Mouse (Mus musculus) lung, embryonic 14.5 days (tissue): ENCODE data around the gene Celsr2. TPM values are rescaled to one million over a fixed set of nuclear protein-coding genes. Genes with fewer than 3 reads are reported as not detected.

Experiments used
- ATAC-seq: fragments of 200-750 bp; cut with Nextera tagmentation; 2 replicates; pipeline ENCODE4 v1.8.0; 2017; ENCODE audit warnings: mild to moderate bottlenecking, moderate TSS enrichment, moderate library complexity; ENCODE audit not compliant: insufficient read depth
- DNase-seq: peaks from one replicate; pipeline ENCODE4 v3.0.0-alpha.2; 2015
- H3K27ac ChIP-seq: fragments of 300-500 bp; sonication (generic); 2 replicates; pipeline ENCODE4 v1.5.1; 2014; ENCODE audit warnings: low read depth, mild to moderate bottlenecking, moderate library complexity
- H3K27me3 ChIP-seq: fragments of 300-500 bp; sonication (generic); 2 replicates; pipeline ENCODE4 v1.6.1; 2014; ENCODE audit warnings: low read length, control low read depth; ENCODE audit not compliant: insufficient read depth
- H3K36me3 ChIP-seq: fragments of 300-500 bp; sonication (generic); 2 replicates; pipeline ENCODE4 v1.6.1; 2014; ENCODE audit warnings: control low read depth; ENCODE audit not compliant: insufficient read depth
- H3K4me1 ChIP-seq: fragments of 300-500 bp; sonication (generic); 2 replicates; pipeline ENCODE4 v1.6.1; 2014; ENCODE audit warnings: antibody characterized with exemption, control low read depth; ENCODE audit not compliant: insufficient read depth
- H3K4me2 ChIP-seq: fragments of 300-500 bp; sonication (generic); 2 replicates; pipeline ENCODE4 v1.6.1; 2014; ENCODE audit warnings: mild to moderate bottlenecking
- H3K4me3 ChIP-seq: fragments of 300-500 bp; sonication (generic); 2 replicates; pipeline ENCODE4 v1.5.1; 2014; ENCODE audit warnings: low read depth, low read length
- H3K9ac ChIP-seq: fragments of 300-500 bp; sonication (generic); 2 replicates; pipeline ENCODE4 v1.6.1; 2014
- H3K9me3 ChIP-seq: fragments of 300-500 bp; sonication (generic); 2 replicates; pipeline ENCODE4 v1.6.1; 2016; ENCODE audit warnings: low read depth, low read length, control low read depth
- CTCF ChIP-seq: IDR thresholded peaks from 2 replicates; pipeline ENCODE4 v1.5.1; 2016; ENCODE audit warnings: antibody characterized with exemption, low read depth
- whole genome bisulfite sequencing: fragments of 180-500 bp; shearing (Covaris S2); extraction: QIAGEN DNeasy Blood & Tissue Kit; methylation state at CpG from one replicate; pipeline ENCODE4 v1.1.7; 2014; 5-methylcytosine and 5-hydroxymethylcytosine counted together
- polyA plus RNA-seq: library from polyadenylated mRNA; unstranded; fragments of >200 nt; fragmentation: Nextera tagmentation; extraction: Ambion mirVana; gene quantifications from 2 replicates; pipeline ENCODE4 v1.2.1, GENCODE M21; 2014

Gene Celsr2
- polyA plus RNA-seq, 1 experiment from 2014 or later = 9.4 TPM

GRCm38 (mm10) chr3:108392299-108392698, 23.1 kb downstream of the Celsr2 start:
- peak overlapping the region; percentile 60; the same call in 1 of the 2 replicates for H3K27ac ChIP-seq
- H3K9ac ChIP-seq = no peak overlapping the region; the same call in 1 of the 2 replicates
- ATAC-seq = no peak
- 7% methylated on average over 10 of the region's 10 CpGs for WGBS
- peaks cover 7% of the 10 kb centered on the region; the same call in 1 of the 2 replicates for H3K4me1 ChIP-seq
- H3K4me2 ChIP-seq = peak overlapping the region; percentile 41; the same call in 1 of the 2 replicates
- peak; percentile 57 for DNase-seq
- H3K9me3 ChIP-seq = no peaks in the 10 kb centered on the region
- no peak for TF ChIP-seq CTCF
- peaks cover 13% of the 10 kb centered on the region; the same call in 1 of the 2 replicates for H3K36me3 ChIP-seq
- no peaks in the 10 kb centered on the region for H3K27me3 ChIP-seq
- no peak overlapping the region for H3K4me3 ChIP-seq

- H3K4me1 ChIP-seq = peaks cover 17% of the 10 kb centered on the region
- peak; percentile 71 for ATAC-seq
- peaks cover 33% of the 10 kb centered on the region for H3K36me3 ChIP-seq
- 2% methylated on average over 5 of the region's 5 CpGs for whole genome bisulfite sequencing
- H3K27ac ChIP-seq = peak overlapping the region; percentile 77
- H3K27me3 ChIP-seq = no peaks in the 10 kb centered on the region
- H3K4me3 ChIP-seq = no peak overlapping the region
- peak overlapping the region; percentile 4; the same call in 1 of the 2 replicates for H3K9ac ChIP-seq
- peak overlapping the region; percentile 39 for H3K4me2 ChIP-seq
- H3K9me3 ChIP-seq = no peaks in the 10 kb centered on the region
- DNase-seq = peak; percentile 100
- TF ChIP-seq CTCF = peak; percentile 98
These were observed 26.2 kb downstream of the Celsr2 start for GRCm38 (mm10) chr3:108389111-108389545.

- Histone ChIP-seq H3K27me3 (no peaks in the 10 kb centered on the region), H3K36me3 (peaks cover 26% of the 10 kb centered on the region), H3K27ac (no peak overlapping the region), H3K4me3 (no peak overlapping the region), H3K4me2 (no peak overlapping the region), H3K9me3 (no peaks in the 10 kb centered on the region), H3K4me1 (peaks cover 24% of the 10 kb centered on the region), H3K9ac (no peak overlapping the region; the same call in 1 of the 2 replicates)
- no peak for DNase-seq
- TF ChIP-seq CTCF = no peak
- ATAC-seq = no peak
- 78% methylated on average over 10 of the region's 10 CpGs for WGBS
These were observed 29.2 kb downstream of the Celsr2 start for GRCm38 (mm10) chr3:108386186-108386585.

- Histone ChIP-seq H3K27me3 (no peaks in the 10 kb centered on the region), H3K36me3 (peaks cover 26% of the 10 kb centered on the region), H3K4me1 (peaks cover 24% of the 10 kb centered on the region), H3K27ac (no peak overlapping the region), H3K4me3 (peak overlapping the region; percentile 44), H3K9ac (peak overlapping the region; percentile 46), H3K9me3 (no peaks in the 10 kb centered on the region), H3K4me2 (peak overlapping the region; percentile 78)
- no peak for DNase-seq
- WGBS = 27% methylated on average over 2 of the region's 2 CpGs
- no peak for TF ChIP-seq CTCF
- ATAC-seq = no peak
These were observed 30.9 kb downstream of the Celsr2 start for GRCm38 (mm10) chr3:108384425-108384824.

GRCm38 (mm10) chr3:108383485-108384354, 31.6 kb downstream of the Celsr2 start, which contains the start of gene Psrc1:
TSS of gene Psrc1 (plus strand) at chr3:108383839.
- Histone ChIP-seq H3K9me3 (no peaks in the 10 kb centered on the region), H3K36me3 (peaks cover 26% of the 10 kb centered on the region), H3K27ac (peak within 1 kb of the TSS; percentile 12; the same call in 1 of the 2 replicates), H3K4me3 (peak within 1 kb of the TSS; percentile 44), H3K4me1 (peaks cover 21% of the 10 kb centered on the region), H3K9ac (peak within 1 kb of the TSS; percentile 46), H3K4me2 (peak within 1 kb of the TSS; percentile 78), H3K27me3 (no peaks in the 10 kb centered on the region)
- under 1% methylated on average over 44 of the region's 44 CpGs for WGBS
- ATAC-seq (peak; percentile 90), DNase-seq (peak; percentile 98)
- peak; percentile 5; the same call in 1 of the 2 replicates for TF ChIP-seq CTCF

- Histone ChIP-seq H3K4me1 (peaks cover 21% of the 10 kb centered on the region), H3K9me3 (no peaks in the 10 kb centered on the region), H3K27ac (peak overlapping the region; percentile 25; the same call in 1 of the 2 replicates), H3K27me3 (no peaks in the 10 kb centered on the region), H3K36me3 (peaks cover 19% of the 10 kb centered on the region), H3K4me3 (peak overlapping the region; percentile 44; the same call in 1 of the 2 replicates), H3K9ac (peak overlapping the region; percentile 17), H3K4me2 (peak overlapping the region; percentile 78)
- ATAC-seq (no peak), DNase-seq (peak; percentile 50)
- 58% methylated on average over 14 of the region's 14 CpGs for WGBS
- no peak for TF ChIP-seq CTCF
These were observed 33.1 kb downstream of the Celsr2 start for GRCm38 (mm10) chr3:108381945-108382875.
